Mouse (Mus musculus) gastrocnemius, adult 18-20 months (tissue): Measurements from ENCODE around the gene Gucy1b2. TPM values are rescaled to one million over a fixed set of nuclear protein-coding genes. Genes with fewer than 3 reads are reported as not detected.

ENCODE experiments used
- DNase-seq: peaks from one replicate; pipeline ENCODE4 v3.0.0; 2021; ENCODE audit warnings: low spot score
- total RNA-seq, 2 experiments: library from RNA; stranded (reverse); gene quantifications; 2 replicates each; pipeline ENCODE4 v1.2.3; 2021

Gucy1b2 gene
- total RNA-seq, 2 experiments from 2014 or later = not detected

DNA sequence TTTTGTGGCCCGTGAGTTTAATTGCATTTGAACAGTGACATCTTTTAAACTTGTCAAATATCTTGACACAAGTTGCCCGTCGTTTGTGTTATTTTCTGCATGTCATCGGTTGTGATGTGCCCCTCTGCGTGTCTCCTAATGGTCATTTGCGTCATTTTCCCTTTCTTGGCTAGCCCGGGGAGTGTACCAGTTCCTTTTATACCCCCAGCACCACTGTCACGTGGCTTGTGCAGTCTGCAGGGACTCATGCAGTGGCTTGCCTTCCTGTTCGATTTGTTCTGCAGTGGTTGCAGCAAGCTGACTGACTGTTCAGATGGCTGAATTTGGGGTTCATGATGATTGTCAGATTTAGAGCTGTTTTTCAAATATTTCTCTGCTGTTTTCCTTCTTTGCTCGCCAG lies 82.1 kb downstream of the Gucy1b2 start:
- DNase-seq = no peak

DNA sequence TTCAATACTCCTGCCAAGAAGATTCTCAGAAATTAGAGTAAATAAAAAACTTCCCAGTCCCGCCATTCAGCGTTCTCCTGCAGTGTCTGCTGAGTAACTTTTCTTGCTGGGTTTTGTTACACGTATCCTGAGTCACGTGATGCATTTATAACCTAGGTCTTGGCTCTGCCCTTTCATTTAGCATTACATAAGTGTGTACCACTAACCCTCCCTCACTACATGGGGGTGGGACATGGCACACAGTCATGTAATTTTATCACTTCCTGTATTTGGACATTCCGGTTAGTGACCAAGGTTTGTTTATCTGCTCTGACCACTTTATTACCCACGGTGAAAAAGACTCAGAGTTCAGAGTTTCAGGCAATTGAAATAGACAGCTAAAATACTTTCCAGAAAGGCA lies 85.3 kb downstream of the Gucy1b2 start:
- peak; percentile 69 for DNase-seq

DNA sequence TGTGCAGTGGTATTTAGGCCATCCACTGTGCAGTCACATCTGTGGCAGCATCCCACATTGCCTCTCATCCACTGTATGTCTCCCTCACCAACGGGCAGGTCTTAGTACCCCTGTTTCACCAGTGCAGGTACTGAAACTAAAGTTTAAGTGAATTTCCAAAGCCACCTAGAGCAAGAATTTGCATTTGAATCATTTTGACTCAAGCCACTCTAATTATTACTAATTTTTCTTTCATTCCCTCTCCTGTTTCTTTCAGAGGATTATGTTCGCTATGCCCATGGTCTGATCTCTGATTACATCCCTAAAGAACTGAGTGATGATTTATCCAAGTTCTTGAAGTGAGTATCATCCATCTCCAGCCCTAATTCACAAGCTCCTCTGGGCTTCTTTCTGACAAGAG lies 92.3 kb downstream of the Gucy1b2 start:
- DNase-seq = no peak

DNA sequence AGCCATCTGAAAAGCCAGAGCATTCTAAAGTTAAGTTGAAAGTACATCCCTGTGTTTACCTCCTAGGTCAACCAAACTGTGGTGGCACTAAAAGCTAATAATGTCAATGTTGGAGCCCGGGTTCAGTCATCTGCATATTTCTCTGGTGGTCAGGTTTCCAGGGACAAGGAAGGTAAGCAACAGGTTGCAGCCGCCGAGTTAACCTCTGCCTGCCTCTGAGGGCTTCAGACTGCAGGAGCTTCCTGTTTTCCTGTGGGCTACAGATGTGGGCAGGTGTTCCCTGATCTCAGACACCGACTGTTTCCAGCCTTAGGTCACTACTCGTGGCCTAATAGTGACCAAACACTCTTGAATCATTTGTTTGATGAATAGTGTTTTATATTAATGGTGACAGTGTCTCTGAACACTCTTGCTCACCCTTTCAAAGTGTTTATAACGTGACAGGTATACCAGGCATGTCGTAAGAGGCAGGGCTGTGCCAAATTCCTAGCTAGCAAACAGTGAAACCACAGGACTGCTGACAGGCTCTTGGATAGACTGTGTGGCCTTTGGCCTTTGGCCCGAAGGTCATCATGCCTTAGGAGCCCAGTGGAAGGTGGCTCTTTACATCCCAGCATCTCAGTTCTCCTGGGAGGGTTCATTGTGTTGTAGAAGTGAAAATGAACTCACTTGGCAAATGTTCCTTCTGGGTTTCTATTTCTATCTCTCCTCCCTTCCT lies 94.7 kb downstream of the Gucy1b2 start:
- DNase-seq = no peak

DNA sequence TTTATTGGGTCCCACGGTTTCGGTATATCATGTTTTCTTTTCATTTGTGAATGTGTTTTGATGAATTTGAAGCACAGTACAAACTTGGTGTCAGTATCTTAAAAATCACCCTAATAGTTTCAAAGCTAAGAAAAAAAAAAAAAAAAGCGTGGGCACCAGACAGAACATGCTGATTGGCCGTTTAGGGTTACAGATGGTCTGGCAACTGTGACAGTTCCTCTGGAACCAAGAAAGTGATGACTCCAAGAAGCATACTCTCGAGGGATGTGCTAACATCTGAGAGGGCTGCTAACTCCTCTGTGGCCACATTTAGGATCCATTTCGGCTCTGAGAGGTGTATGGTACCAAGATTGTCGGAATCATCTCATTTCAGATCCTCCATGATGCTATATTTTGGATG lies 100.9 kb downstream of the Gucy1b2 start:
- no peak for DNase-seq

DNA sequence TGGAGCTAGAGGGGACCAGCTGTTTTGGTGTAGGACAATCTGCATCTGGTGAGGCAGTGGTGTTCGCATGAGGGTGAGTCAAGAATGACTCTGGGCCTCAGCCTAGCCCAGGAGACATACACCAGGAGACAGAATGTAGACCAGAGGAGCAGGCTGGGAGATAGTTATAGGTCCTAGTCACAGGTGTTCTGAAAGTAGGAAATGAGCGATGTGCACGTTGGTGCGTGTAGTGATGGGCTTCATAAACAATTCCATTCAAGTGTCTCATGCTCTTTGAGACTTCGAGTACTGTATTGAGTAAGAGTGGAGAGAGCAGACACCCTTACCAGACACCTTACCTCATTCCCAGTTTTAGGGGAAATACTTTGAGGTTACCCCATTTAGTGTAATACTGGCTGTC lies 102.3 kb downstream of the Gucy1b2 start:
- no peak for DNase-seq

DNA sequence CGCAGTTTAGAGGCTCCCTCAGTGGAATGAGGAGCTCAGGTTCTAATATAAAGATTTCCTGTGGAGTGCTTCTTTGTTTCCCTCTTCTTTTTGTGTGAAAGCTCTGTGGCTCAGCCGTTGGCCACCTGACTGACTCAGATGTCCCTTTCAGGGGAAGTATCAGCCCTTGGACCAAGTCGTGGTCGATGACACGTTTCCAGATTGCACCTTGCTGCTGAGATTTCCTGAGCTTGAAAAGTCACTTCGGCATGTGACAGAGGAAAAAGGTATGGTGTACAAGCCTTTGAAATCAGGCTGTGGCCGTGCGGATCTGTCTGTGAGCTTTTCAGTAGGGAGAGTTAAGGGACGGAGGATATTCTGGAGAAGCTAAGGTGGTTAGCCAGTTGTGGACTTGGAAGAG lies 102.7 kb downstream of the Gucy1b2 start:
- no peak for DNase-seq

DNA sequence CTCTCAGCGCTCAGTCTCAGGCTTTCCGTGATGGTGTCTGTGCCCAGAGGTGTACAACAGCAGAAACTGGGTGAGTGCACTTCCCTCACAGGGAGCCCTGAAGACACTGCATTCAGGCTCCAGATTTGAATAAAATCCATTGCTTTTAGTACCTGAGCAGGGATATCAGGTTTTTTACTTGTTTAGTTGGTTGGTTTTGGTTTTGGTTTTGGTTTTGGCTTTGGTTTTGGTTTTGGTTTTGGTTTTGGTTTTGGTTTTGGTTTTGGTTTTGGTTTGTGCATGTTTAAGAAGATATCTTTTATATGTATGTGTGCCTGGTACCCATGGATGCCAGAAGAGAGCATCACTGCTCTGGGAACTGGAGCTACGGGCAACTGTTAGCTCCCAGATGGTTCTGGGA lies 105.2 kb downstream of the Gucy1b2 start:
- DNase-seq = no peak

DNA sequence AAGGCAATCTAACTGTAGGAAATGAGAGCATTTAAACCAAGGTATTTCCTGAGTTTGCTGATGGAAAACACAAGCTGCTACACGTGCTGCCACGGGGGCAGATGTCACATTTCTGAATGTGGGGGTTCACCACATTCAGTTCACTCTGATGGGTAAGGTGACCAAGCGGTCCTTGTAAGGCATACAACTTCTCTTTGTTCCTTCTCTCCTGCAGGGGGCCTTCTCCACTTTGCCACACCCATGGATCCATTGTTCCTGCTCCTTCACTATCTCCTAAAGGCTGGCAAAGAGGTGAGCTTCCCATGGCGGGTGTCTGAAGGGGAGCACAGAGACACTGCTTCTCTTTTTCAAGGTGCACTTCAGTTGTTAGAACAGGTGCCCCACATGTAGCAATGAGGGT lies 105.9 kb downstream of the Gucy1b2 start:
- DNase-seq = no peak

DNA sequence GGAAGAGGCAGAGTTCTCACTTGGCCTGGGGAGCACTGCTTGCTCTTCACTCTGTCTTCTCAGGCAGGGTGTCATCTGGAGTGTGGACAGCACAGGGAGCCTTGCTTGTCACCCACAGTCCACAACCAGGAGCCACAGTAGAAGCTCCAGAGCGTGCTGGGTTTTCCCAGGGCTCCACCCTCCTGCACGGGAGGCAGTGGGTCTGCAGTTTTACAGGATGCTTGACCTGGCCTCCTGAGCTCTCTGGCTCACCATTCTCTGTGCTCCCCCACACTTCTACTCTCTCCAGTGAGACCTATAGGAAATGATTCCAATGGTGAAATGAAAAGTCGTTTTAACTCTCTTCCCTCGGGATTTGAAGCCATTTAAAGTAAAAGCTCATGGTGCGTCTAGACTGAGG lies 106.3 kb downstream of the Gucy1b2 start:
- no peak for DNase-seq

DNA sequence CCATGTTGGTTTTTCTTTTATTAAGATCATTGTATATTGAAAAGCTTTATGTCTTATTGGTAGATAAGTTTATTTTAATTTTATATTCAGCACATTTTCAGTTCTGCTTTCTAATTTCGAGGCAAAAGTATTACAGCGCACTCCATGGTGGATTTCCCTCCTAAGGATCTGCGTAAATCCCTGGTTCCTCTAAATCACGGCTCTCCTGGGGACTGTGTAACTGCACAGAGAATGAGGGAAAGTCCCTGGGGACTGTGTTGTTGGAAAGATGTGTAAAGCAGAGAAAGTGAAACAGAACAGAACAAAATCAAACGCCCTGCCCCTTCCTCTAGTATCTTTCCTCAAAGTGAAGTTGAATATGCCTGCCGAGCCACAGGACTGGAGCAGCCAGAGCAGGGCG lies 109.0 kb downstream of the Gucy1b2 start:
- peak; percentile 17 for DNase-seq

DNA sequence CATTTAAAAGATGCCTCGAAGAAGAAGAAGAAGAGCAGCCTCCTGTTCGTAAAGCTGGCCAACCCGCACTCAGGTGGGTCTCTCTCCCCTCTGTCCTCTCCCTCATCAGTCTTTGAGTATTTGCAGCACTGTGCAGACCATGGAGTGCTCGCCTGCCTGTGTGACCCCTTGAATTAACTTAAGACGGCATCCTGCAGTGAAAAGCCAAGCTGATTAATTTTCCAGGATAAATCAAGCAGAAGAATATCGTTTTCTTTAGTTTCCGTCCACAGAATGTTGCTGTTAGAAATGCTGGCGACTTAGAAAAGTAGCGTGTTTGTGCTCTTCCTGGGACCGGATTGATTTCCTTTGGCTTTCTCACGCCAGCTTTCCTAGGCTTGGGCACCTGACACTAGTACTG lies 109.5 kb downstream of the Gucy1b2 start:
- no peak for DNase-seq

Other genes starting within 250 kb of the Gucy1b2 start
- gene Rnaseh2b, start 163.7 kb downstream of the Gucy1b2 start, total RNA-seq = 1 to 10 TPM; 4.1 to 4.4 TPM
- gene Dleu7, start 163.2 kb downstream of the Gucy1b2 start, total RNA-seq = under 1 TPM in 1 of 2 experiments, not detected in 1; 0.17 TPM
- gene Fam124a, start 99.4 kb upstream of the Gucy1b2 start, total RNA-seq = 1 to 10 TPM; 2.2 to 2.9 TPM
- not detected for gene Gm4131, start 110.6 kb upstream of the Gucy1b2 start, total RNA-seq
- gene Serpine3, start 207.4 kb upstream of the Gucy1b2 start, total RNA-seq = not detected